Mouse (Mus musculus): Measurements from ENCODE around the gene Wdfy3. TPM values are rescaled to one million over a fixed set of nuclear protein-coding genes. Genes with fewer than 3 reads are reported as not detected.

Gene Wdfy3
- polyA plus RNA-seq, 1 experiment from 2014 or later, result 21.7 TPM

DNA sequence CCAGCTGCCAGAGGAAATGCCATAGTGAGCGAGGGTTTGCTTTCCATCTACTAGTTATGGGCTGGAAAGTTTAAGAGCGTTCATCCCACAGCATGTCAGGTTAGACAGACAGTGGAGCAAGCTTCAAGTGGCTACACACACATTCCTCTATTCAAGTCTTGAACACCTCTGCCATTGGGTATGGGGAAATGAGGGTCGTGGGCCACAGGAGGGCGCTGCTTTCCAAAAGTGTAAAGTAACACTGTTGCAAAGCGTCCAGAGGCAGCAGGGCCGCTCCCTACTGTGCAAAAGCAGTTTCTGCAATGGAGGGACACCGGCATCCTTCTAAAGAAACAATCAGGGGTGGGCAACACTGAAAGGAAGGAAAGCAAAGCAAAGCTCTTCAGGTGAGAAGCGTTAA is 235.8 kb downstream of the Wdfy3 start:
- no peak overlapping the region for H3K27ac ChIP-seq (ENCODE audit: low read depth)
- peak; percentile 31; the same call in 1 of the 2 replicates for TF ChIP-seq CTCF (IDR thresholded peaks at IDR 0.05; ENCODE audit: low read depth)
- ATAC-seq (ENCODE audit: insufficient read depth), result no peak
- no peaks in the 10 kb centered on the region for H3K9me3 ChIP-seq (ENCODE audit: low read depth, low read length)
- no peak overlapping the region for H3K4me2 ChIP-seq
- DNase-seq, result no peak
- H3K4me1 ChIP-seq (ENCODE audit: insufficient read depth), result no peaks in the 10 kb centered on the region
- no peak overlapping the region for H3K9ac ChIP-seq
- no peaks in the 10 kb centered on the region for H3K27me3 ChIP-seq (ENCODE audit: insufficient read depth, low read length)
- WGBS, result 71% methylated on average over 8 of the region's 8 CpGs
- no peak overlapping the region for H3K4me3 ChIP-seq (ENCODE audit: low read depth, low read length)
- H3K36me3 ChIP-seq (ENCODE audit: insufficient read depth), result peaks cover 52% of the 10 kb centered on the region

DNA sequence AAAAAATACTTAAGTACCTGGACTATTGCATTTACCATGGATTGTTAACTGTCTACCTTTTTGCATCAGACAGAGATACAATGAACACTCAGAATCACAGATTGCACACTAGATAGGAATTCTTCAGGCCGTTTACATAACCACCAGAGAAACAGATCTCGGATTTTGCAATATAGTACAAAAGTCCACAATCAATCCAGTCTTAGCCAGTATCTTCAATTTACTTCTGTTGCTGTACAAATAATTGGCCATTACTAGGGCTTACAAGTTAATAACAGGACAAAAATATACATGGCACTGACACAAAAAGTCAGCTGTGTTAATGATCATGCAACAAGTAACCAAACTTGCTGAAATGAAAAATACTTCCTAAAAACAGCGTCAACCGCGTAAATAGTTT is 236.7 kb downstream of the Wdfy3 start:
- no peak overlapping the region for H3K4me3 ChIP-seq (ENCODE audit: low read depth, low read length)
- 91% methylated on average over 5 of the region's 5 CpGs for WGBS
- no peaks in the 10 kb centered on the region for H3K27me3 ChIP-seq (ENCODE audit: insufficient read depth, low read length)
- ATAC-seq (ENCODE audit: insufficient read depth) (no peak), DNase-seq (no peak)
- no peak overlapping the region for H3K9ac ChIP-seq
- TF ChIP-seq CTCF (IDR thresholded peaks at IDR 0.05; ENCODE audit: low read depth), result no peak
- H3K9me3 ChIP-seq (ENCODE audit: low read depth, low read length), result no peaks in the 10 kb centered on the region
- peaks cover 48% of the 10 kb centered on the region for H3K36me3 ChIP-seq (ENCODE audit: insufficient read depth)
- no peak overlapping the region for H3K4me2 ChIP-seq
- no peak overlapping the region for H3K27ac ChIP-seq (ENCODE audit: low read depth)
- H3K4me1 ChIP-seq (ENCODE audit: insufficient read depth), result no peaks in the 10 kb centered on the region

GRCm38 (mm10) chr5:101832042-101832441 is 237.7 kb downstream of the Wdfy3 start:
- DNase-seq (no peak), ATAC-seq (ENCODE audit: insufficient read depth) (no peak)
- Histone ChIP-seq H3K9me3 (ENCODE audit: low read depth, low read length) (no peaks in the 10 kb centered on the region), H3K4me1 (ENCODE audit: insufficient read depth) (no peaks in the 10 kb centered on the region), H3K4me2 (no peak overlapping the region), H3K36me3 (ENCODE audit: insufficient read depth) (peaks cover 42% of the 10 kb centered on the region), H3K27me3 (ENCODE audit: insufficient read depth, low read length) (no peaks in the 10 kb centered on the region), H3K27ac (ENCODE audit: low read depth) (no peak overlapping the region), H3K9ac (no peak overlapping the region), H3K4me3 (ENCODE audit: low read depth, low read length) (no peak overlapping the region)
- TF ChIP-seq CTCF (IDR thresholded peaks at IDR 0.05; ENCODE audit: low read depth), result no peak
- 89% methylated on average over 6 of the region's 6 CpGs for WGBS

DNA sequence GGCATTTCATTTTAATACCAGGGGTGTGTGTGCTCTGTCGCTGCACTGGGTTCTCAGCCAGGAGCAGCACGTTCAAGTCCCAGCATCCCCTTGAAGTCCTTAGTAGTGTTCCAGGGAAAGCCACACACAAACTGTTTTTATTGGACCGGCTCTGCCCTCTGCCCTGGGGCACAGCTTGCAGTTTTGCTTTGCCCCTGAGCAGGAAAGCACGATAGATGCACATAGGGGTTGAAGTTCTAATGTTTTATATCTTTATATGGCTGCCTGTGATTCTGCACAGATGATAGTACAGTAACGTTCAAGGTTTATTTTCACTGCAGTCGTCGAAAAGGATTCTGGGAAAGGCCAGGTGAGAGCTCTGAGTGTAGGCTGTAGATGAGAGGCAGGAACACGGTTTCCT is 239.5 kb downstream of the Wdfy3 start:
- no peak for TF ChIP-seq CTCF (IDR thresholded peaks at IDR 0.05; ENCODE audit: low read depth)
- DNase-seq, result no peak
- Histone ChIP-seq H3K4me3 (ENCODE audit: low read depth, low read length) (no peak overlapping the region), H3K4me2 (no peak overlapping the region), H3K9me3 (ENCODE audit: low read depth, low read length) (no peaks in the 10 kb centered on the region), H3K9ac (no peak overlapping the region), H3K4me1 (ENCODE audit: insufficient read depth) (no peaks in the 10 kb centered on the region), H3K27ac (ENCODE audit: low read depth) (no peak overlapping the region), H3K36me3 (ENCODE audit: insufficient read depth) (peaks cover 24% of the 10 kb centered on the region), H3K27me3 (ENCODE audit: insufficient read depth, low read length) (no peaks in the 10 kb centered on the region)
- no peak for ATAC-seq (ENCODE audit: insufficient read depth)
- 68% methylated on average over 8 of the region's 8 CpGs for WGBS

DNA sequence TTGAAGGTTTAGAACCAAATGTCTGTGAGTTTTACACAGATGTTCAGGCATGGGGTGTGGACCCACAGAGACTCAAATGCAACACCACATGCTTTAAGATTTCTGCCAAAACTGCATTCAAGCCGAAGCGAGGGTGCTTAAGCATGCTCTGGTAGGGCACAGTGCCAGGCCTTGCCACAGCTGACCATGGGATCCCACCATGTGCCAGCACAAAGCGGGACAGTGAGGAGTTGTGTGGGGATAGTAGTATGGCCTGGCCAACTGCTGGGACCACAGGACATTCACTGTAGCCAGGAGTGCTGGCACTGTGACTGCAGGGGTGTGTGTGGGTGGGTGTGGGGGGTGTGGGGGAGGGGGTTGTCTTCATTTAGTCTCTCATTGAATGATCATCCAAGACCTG is 240.8 kb downstream of the Wdfy3 start:
- H3K36me3 ChIP-seq (ENCODE audit: insufficient read depth), result peaks cover 16% of the 10 kb centered on the region; the same call in 1 of the 2 replicates
- H3K27ac ChIP-seq (ENCODE audit: low read depth), result no peak overlapping the region
- H3K4me2 ChIP-seq, result no peak overlapping the region
- no peak for DNase-seq
- H3K27me3 ChIP-seq (ENCODE audit: insufficient read depth, low read length), result no peaks in the 10 kb centered on the region
- no peak for ATAC-seq (ENCODE audit: insufficient read depth)
- H3K9ac ChIP-seq, result no peak overlapping the region
- no peak overlapping the region for H3K4me3 ChIP-seq (ENCODE audit: low read depth, low read length)
- WGBS, result 81% methylated on average over 3 of the region's 3 CpGs
- H3K9me3 ChIP-seq (ENCODE audit: low read depth, low read length), result no peaks in the 10 kb centered on the region
- no peak for TF ChIP-seq CTCF (IDR thresholded peaks at IDR 0.05; ENCODE audit: low read depth)
- no peaks in the 10 kb centered on the region for H3K4me1 ChIP-seq (ENCODE audit: insufficient read depth)

DNA sequence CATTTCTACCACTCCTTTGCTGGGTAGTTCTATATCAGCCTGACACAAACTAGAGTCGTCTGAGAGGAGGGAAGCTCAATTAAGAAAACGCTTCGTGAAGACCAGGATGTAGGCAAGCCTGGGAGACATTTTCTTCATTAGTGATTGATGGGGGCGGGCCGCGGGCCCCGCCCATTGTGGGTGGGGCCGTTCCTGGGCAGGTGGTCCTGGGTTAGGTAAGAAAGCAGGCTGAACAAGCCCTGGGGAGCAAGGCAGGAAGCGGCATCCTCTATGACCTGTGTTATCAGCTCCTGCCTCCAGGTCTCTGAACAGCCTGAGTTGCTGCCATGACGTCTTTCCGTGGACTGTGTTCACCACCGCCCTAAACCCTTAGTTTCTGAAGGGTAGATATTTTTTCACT is 242.2 kb downstream of the Wdfy3 start:
- DNase-seq, result no peak
- no peak overlapping the region for H3K4me3 ChIP-seq (ENCODE audit: low read depth, low read length)
- no peaks in the 10 kb centered on the region for H3K9me3 ChIP-seq (ENCODE audit: low read depth, low read length)
- H3K27ac ChIP-seq (ENCODE audit: low read depth), result no peak overlapping the region
- 37% methylated on average over 12 of the region's 12 CpGs for WGBS
- H3K4me2 ChIP-seq, result no peak overlapping the region
- H3K36me3 ChIP-seq (ENCODE audit: insufficient read depth), result peaks cover 9% of the 10 kb centered on the region; the same call in 1 of the 2 replicates
- H3K4me1 ChIP-seq (ENCODE audit: insufficient read depth), result no peaks in the 10 kb centered on the region
- no peaks in the 10 kb centered on the region for H3K27me3 ChIP-seq (ENCODE audit: insufficient read depth, low read length)
- ATAC-seq (ENCODE audit: insufficient read depth), result no peak
- no peak overlapping the region for H3K9ac ChIP-seq
- no peak for TF ChIP-seq CTCF (IDR thresholded peaks at IDR 0.05; ENCODE audit: low read depth)

DNA sequence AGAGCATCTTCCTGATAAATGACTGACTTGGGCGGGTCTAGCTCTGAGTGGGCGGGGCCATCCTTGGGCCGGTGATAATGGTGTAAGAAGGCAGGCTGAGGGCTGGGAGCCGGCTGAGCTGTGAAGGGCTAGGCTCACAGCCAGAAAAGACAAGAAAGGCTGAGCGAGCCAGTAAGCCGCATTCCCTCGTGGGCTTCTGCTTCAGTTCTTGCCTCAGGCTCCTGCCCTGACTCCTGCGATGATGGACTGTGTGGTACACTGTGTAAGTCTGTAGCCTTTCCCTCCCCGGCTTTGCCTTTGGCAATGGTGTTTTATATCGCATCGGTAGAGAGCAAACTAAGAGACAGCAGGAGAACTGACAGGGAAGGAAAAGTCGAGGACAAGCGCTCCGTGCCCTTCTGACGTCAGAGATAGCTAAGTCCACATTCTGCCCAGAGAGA is 243.2 kb downstream of the Wdfy3 start:
- H3K4me3 ChIP-seq (ENCODE audit: low read depth, low read length), result no peak overlapping the region; the same call in 1 of the 2 replicates
- no peak for TF ChIP-seq CTCF (IDR thresholded peaks at IDR 0.05; ENCODE audit: low read depth)
- H3K27ac ChIP-seq (ENCODE audit: low read depth), result no peak overlapping the region
- peak overlapping the region; percentile 50 for H3K4me2 ChIP-seq
- H3K9ac ChIP-seq, result no peak overlapping the region
- H3K4me1 ChIP-seq (ENCODE audit: insufficient read depth), result no peaks in the 10 kb centered on the region
- WGBS, result 4% methylated on average over 15 of the region's 15 CpGs
- H3K36me3 ChIP-seq (ENCODE audit: insufficient read depth), result no peaks in the 10 kb centered on the region
- DNase-seq (peak; percentile 85), ATAC-seq (ENCODE audit: insufficient read depth) (peak; percentile 77)
- no peaks in the 10 kb centered on the region for H3K27me3 ChIP-seq (ENCODE audit: insufficient read depth, low read length)
- no peaks in the 10 kb centered on the region for H3K9me3 ChIP-seq (ENCODE audit: low read depth, low read length)

Data from lung, embryonic 14.5 days (tissue).